Mouse (Mus musculus): ENCODE measurements at regions not wholly inside any gene's neighbourhood (a gene's known extent, or its start where the extent isn't known, plus 50 kb on each side); places are given as distances from the start of the nearest gene placed in this dataset.

DNA sequence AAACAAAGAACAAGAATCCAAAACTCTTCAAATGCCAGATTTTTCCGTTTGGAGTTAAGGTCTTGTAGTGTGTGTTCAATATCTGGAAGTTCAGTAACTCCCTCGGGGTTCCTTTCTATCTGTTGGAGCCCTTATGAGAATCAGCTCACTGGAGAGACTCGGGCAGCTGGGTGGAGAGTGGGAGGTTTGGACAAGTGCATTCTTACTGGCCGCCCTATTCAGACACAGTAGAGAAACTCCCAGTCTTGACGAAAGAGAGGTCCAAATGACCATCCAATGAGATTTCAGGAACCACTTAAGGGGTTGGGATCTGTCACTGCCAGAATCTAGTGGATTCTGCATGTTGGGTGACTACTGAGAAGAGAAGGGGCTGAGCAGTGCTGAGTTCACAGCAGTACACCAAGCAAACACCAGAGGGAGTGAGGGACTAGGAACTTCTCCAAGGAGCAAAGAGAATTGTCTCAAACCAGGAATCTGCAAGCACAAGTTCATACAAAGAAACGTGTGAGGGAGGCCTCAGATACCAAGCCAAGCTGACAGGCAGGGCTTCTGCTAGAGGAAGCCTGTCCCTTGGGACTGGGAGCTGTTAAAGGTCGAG is 310.0 kb upstream of the Magi2 start:
- peak; percentile 50 to 87 for DNase-seq (ENCODE audit: low spot score in 2 of 2)

DNA sequence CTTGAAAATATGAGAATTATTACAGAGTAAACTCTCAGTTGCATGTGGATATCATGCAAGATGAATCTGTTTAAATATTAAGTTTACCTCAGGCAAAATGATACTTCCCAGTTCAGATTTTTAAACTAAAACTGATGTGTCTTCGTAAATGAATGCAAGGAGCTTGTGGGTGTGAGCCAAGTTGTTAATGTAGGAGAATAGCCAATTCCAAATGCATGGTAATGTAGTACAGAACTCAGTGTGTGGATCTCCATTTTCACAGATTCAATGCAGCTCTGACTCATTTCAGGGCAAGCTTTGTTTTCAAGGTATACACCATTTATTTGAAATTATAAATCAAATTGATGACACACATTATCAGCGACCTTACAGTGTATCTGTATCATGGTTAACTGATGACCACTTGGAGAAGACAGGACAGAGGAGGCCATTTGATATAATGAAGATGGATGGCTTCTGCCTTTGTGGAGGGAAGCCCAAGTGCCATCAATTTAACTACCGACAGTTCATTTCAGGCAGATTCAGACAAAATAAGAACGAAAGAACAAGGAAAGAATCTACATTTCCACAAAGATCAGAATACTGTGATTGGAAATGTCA is 272.9 kb upstream of the Magi2 start:
- DNase-seq (ENCODE audit: low spot score in 2 of 2): no peak
